Mouse (Mus musculus) limb, embryonic 13.5 days (tissue): ENCODE data around the gene Eif2s3x. TPM values are rescaled to one million over a fixed set of nuclear protein-coding genes. Genes with fewer than 3 reads are reported as not detected.

Source experiments
- ATAC-seq: fragments of 200-750 bp; cut with Nextera tagmentation; 2 replicates; pipeline ENCODE4 v1.8.0; 2017; ENCODE audit warnings: low read depth, moderate number of reproducible peaks, moderate TSS enrichment; ENCODE audit not compliant: low FRiP score
- H3K27ac ChIP-seq: fragments of 300-500 bp; sonication (generic); 2 replicates; pipeline ENCODE4 v1.5.1; 2015; ENCODE audit warnings: inconsistent platforms, mild to moderate bottlenecking, moderate library complexity
- H3K27me3 ChIP-seq: fragments of 300-500 bp; sonication (generic); 2 replicates; pipeline ENCODE4 v1.6.1; 2015; ENCODE audit warnings: mild to moderate bottlenecking, inconsistent platforms
- H3K36me3 ChIP-seq: fragments of 300-500 bp; sonication (generic); 2 replicates; pipeline ENCODE4 v1.6.1; 2015; ENCODE audit warnings: inconsistent platforms, mild to moderate bottlenecking, moderate library complexity
- H3K4me1 ChIP-seq: fragments of 300-500 bp; sonication (generic); 2 replicates; pipeline ENCODE4 v1.6.1; 2015; ENCODE audit warnings: inconsistent platforms
- H3K4me2 ChIP-seq: fragments of 300-500 bp; sonication (generic); replicated peaks from 2 replicates; pipeline ENCODE4 v1.6.1; 2015; ENCODE audit warnings: inconsistent platforms, mild to moderate bottlenecking, moderate library complexity
- H3K4me3 ChIP-seq: fragments of 300-500 bp; sonication (generic); 2 replicates; pipeline ENCODE4 v1.5.1; 2015; ENCODE audit warnings: moderate library complexity, mild to moderate bottlenecking, inconsistent platforms
- H3K9ac ChIP-seq: fragments of 300-500 bp; sonication (generic); 2 replicates; pipeline ENCODE4 v1.6.1; 2015; ENCODE audit warnings: mild to moderate bottlenecking, inconsistent platforms
- H3K9me3 ChIP-seq: fragments of 300-500 bp; sonication (generic); 2 replicates; pipeline ENCODE4 v1.6.1; 2016; ENCODE audit warnings: inconsistent platforms
- WGBS: fragments of 180-500 bp; shearing (Covaris S2); methylation state at CpG from one replicate; pipeline ENCODE4 v1.1.7; 2015; 5-methylcytosine and 5-hydroxymethylcytosine counted together
- polyA plus RNA-seq: library from polyadenylated mRNA; unstranded; fragments of >200 nt; fragmentation: Nextera tagmentation; extraction: Ambion mirVana; gene quantifications from 2 replicates; pipeline ENCODE4 v1.2.1, GENCODE M21; 2015

Eif2s3x gene
- polyA plus RNA-seq, 1 experiment from 2014 or later = 82.2 TPM

GRCm38 (mm10) chrX:94177715-94178340 is 34.8 kb downstream of the Eif2s3x start:
- peak overlapping the region; percentile 35; the same call in 1 of the 2 replicates for H3K9ac ChIP-seq
- no peaks in the 10 kb centered on the region for H3K9me3 ChIP-seq
- WGBS = under 1% methylated on average over 39 of the region's 55 CpGs
- H3K27ac ChIP-seq = peak overlapping the region; percentile 95
- no peaks in the 10 kb centered on the region for H3K36me3 ChIP-seq
- H3K4me2 ChIP-seq = peak overlapping the region; percentile 59
- H3K4me1 ChIP-seq = no peaks in the 10 kb centered on the region
- peak; percentile 98 for ATAC-seq
- peak overlapping the region; percentile 49 for H3K4me3 ChIP-seq
- H3K27me3 ChIP-seq = peaks cover 23% of the 10 kb centered on the region

- no peak overlapping the region for H3K4me2 ChIP-seq
- H3K4me3 ChIP-seq = no peak overlapping the region
- no peak overlapping the region for H3K27ac ChIP-seq
- no peaks in the 10 kb centered on the region for H3K9me3 ChIP-seq
- peaks cover 46% of the 10 kb centered on the region for H3K27me3 ChIP-seq
- H3K4me1 ChIP-seq = no peaks in the 10 kb centered on the region
- H3K9ac ChIP-seq = no peak overlapping the region
- ATAC-seq = no peak
- 83% methylated on average over 6 of the region's 6 CpGs for WGBS
- no peaks in the 10 kb centered on the region for H3K36me3 ChIP-seq
Measured at GRCm38 (mm10) chrX:94169348-94169747, 43.3 kb downstream of the Eif2s3x start.

- H3K9ac ChIP-seq = no peak overlapping the region
- no peak overlapping the region for H3K4me3 ChIP-seq
- 48% methylated on average over 10 of the region's 11 CpGs for WGBS
- H3K36me3 ChIP-seq = no peaks in the 10 kb centered on the region
- no peak overlapping the region for H3K27ac ChIP-seq
- peaks cover 62% of the 10 kb centered on the region for H3K27me3 ChIP-seq
- H3K9me3 ChIP-seq = no peaks in the 10 kb centered on the region
- no peak overlapping the region for H3K4me2 ChIP-seq
- H3K4me1 ChIP-seq = no peaks in the 10 kb centered on the region
- ATAC-seq = no peak
Measured at GRCm38 (mm10) chrX:94152251-94152830, 60.3 kb downstream of the Eif2s3x start.

GRCm38 (mm10) chrX:94150471-94150870 is 62.2 kb downstream of the Eif2s3x start:
- no peak overlapping the region for H3K4me3 ChIP-seq
- 83% methylated on average over 19 of the region's 19 CpGs for WGBS
- H3K4me2 ChIP-seq = no peak overlapping the region

GRCm38 (mm10) chrX:94142004-94142771 is 70.5 kb downstream of the Eif2s3x start:
- Histone ChIP-seq H3K4me1 (no peaks in the 10 kb centered on the region), H3K27ac (no peak overlapping the region), H3K27me3 (peaks cover 59% of the 10 kb centered on the region), H3K4me3 (no peak overlapping the region), H3K4me2 (no peak overlapping the region), H3K9me3 (no peaks in the 10 kb centered on the region), H3K36me3 (no peaks in the 10 kb centered on the region), H3K9ac (no peak overlapping the region)
- no peak for ATAC-seq
- 67% methylated on average over 7 of the region's 7 CpGs for WGBS

More at GRCm38 (mm10) chrX:94150471-94150870, 62.2 kb downstream of the Eif2s3x start:
- Histone ChIP-seq H3K27ac (no peak overlapping the region), H3K4me1 (no peaks in the 10 kb centered on the region), H3K27me3 (peaks cover 68% of the 10 kb centered on the region), H3K9ac (no peak overlapping the region), H3K9me3 (no peaks in the 10 kb centered on the region), H3K36me3 (no peaks in the 10 kb centered on the region)
- ATAC-seq = no peak

- no peaks in the 10 kb centered on the region for H3K36me3 ChIP-seq
- 83% methylated on average over 1 of the region's 1 CpGs for WGBS
Measured at GRCm38 (mm10) chrX:94140080-94140479, 72.6 kb downstream of the Eif2s3x start.

More at GRCm38 (mm10) chrX:94140080-94140479, 72.6 kb downstream of the Eif2s3x start:
- Histone ChIP-seq H3K27ac (no peak overlapping the region), H3K4me2 (no peak overlapping the region), H3K9me3 (no peaks in the 10 kb centered on the region), H3K4me1 (no peaks in the 10 kb centered on the region), H3K9ac (no peak overlapping the region), H3K4me3 (no peak overlapping the region), H3K27me3 (peaks cover 52% of the 10 kb centered on the region)
- no peak for ATAC-seq

Other genes starting within 250 kb of the Eif2s3x start
- 0.15 and 0.31 TPM in 2 replicates for gene AU015836, start 244.2 kb downstream of the Eif2s3x start, polyA plus RNA-seq
- 34.0 and 34.9 TPM in 2 replicates for gene Zfx, start 89.2 kb downstream of the Eif2s3x start, polyA plus RNA-seq
- 9.1 and 9.2 TPM in 2 replicates for gene Klhl15, start 21.7 kb upstream of the Eif2s3x start, polyA plus RNA-seq
- 0.10 and 0.13 TPM in 2 replicates for gene Fam90a1b, start 153.9 kb upstream of the Eif2s3x start, polyA plus RNA-seq
- gene Apoo, start 154.3 kb upstream of the Eif2s3x start, polyA plus RNA-seq = 81.5 and 92.3 TPM in 2 replicates